Mouse (Mus musculus) natural killer cell, adult 2 months (primary cell): ENCODE results near the gene Agpat4.
"Not testable (repeated sequence)": the region's sequence is repeated elsewhere in the genome, so short reads cannot be mapped to it uniquely, and the experiment has no call there.

ENCODE experiments used
- DNase-seq, 2 experiments: peaks; one replicate each; pipeline ENCODE4 v3.0.0; 2022; ENCODE audit warnings: low spot score in 2 of 2

Agpat4 gene

DNA sequence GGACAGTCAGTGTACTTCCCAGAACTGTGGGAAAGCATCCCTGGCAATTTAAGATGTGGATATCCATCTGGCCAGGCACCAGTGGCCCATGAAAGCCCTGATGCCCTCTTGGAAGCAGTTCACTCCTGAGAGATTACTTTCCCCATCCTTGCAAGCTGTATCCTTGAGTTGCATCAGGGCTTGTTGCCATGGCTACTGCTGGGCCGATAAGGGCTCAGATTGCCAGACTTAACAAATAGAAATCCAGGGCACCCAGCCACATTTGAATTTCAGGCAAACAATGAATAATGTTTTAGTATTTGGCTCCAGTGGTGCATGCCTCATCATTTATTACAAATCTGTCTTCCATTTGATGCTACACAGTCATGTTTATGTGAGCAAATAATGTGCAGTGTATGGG, 69.3 kb downstream of the Agpat4 start:
- DNase-seq: no peak

- DNase-seq: no peak
Observed at GRCm38 (mm10) chr17:12195137-12195536, 76.6 kb downstream of the Agpat4 start.

GRCm38 (mm10) chr17:12195604-12196003, 77.1 kb downstream of the Agpat4 start:
- DNase-seq: no peak

DNA sequence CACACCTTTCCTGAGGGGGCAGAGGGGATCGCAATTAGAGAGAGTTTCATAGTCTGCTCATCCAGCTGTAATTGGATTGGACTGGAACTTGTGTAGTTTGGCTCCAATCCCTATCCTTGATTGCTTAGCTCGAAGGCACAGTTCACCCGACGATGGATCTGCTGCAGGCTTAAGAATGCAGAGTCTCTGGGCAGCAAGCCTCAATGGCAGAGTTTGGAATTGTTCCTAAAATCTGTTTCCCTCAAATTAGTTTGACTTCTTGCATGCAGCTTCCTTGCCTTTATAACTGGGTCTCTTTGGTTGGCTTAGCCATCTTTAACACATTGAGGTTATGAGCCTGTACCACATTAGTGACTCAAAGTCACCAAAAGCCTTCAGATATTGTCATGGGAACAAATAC, 81.4 kb downstream of the Agpat4 start:
- no peak for DNase-seq

DNA sequence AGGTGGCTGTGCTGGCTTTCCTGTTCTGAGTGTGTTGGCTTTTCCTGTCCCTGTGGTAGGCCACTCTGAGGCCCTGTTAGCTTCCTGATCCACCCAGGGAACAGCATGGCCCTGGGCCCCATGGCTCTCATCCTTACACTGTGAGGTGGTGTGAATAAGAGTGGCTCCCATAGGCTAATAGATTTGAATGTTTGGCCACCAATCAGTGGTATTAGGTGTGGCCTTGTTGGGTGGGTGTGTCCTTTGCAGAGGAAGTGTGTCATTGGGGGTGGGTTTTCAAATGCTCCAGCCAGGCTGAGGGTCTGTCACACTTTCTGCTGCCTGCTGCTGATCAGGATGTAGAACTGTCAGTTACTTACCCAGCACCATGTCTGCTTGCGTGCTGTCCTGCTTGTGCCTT, 82.6 kb downstream of the Agpat4 start:
- DNase-seq: no peak

DNA sequence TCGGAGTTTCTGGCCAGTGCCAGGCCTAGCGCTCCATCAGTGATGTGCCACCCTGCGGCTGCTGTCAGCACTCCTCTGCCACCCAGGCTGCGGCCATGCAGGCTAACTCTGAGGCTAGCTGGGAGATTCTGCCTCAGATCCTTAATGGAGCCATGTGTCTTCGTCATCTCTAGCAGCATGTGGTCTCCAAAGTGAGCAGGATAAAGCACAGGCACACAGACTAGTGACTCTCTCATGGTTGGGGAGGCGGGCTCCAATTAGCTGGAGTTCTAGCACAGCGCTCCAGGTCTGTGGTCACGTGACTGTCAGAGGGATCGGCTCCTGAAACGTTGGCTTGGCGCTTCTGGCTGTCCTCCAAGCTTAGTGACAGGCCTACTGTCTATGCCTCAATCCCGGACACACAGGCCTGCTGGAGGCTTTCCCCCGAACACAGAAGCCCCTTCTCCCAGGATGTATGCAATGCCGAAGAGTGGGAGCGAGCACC, 85.0 kb downstream of the Agpat4 start:
- DNase-seq: no peak

DNA sequence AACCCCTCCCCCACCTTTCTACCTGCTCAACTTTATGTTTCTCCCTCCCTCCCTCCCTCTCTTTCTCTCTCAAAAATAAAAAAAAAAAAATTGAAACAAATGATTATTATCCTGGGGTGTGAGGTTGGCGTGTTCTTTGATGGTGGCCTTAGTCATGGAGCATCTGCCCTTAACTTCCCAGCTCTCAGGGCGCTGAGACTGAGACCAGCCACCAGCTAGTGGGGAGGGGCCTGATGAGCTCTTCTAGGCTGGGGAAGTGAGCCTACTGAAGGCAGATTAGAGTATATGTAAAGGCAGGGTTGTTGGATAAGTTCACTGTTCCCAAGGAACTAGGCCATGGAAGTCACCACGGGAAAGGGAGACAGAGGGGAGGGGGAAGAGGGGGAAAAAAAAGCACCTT, 85.7 kb downstream of the Agpat4 start:
- DNase-seq: no peak

DNA sequence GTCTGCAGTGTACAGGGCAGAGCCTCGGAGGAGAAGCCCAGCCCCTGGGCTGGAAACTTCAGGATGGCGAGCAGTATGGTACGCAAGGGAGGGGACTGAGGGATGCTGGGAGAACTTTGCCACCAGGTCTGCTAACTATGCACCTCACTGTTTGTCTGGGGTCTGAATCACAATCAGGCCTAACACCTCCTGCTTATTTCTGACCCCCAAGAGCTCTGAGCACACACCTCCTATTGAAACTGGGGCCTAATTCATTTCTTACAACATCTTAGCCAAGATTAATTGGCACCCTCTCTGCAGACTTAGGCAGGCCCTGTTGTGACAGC, 86.1 kb downstream of the Agpat4 start:
- no peak for DNase-seq

DNA sequence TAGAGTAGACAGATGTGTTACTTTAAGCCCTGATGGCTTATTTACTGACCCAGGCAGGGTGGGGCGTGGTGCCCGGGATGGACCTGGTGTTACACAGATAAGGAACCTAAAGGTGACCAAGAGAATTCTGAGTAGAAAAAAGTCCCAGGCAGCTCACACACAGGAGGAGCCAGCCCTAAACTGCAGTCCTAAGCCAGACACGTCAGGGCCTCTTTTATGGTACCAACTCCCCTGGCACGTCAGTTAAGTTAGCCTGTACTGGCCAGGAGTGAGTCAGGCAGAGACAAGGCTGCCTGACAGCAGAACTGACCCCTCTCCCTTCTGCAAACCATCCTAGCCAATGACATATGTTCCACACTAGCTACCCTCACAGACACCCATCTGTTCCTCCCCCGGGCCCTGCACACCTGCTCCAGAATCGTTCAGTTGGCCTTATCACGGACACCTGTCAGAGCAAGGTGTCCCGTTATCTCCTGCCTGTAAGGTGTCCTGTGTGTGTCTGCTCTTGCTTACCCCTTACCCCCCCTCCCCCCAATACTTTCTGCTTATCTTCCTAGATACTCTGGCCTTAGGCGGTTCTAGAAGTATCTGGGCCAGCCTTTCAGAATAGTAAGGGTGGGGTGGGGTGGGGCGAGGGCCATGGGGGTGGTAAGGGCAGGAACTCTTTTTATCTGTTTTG, 86.7 kb downstream of the Agpat4 start:
- DNase-seq: no peak

DNA sequence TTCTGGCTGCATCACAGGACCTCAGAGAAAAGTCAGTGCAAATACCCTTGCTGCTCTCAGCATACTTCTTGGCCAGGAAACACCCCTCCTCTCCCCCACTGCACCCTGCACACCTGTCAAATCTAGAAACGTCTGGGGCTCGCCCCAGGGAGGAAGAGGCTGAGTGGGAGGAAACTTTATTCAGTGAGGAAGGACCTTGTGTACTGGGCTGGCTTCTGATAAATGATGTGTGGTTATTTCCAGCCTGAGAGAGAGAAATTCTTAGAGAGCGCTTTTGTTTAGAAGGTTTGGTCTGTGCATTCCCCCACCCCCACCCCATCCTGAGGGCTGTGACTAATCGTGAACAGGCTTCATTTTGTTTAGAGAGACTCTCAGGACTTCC, 87.2 kb downstream of the Agpat4 start:
- DNase-seq: no peak

- no peak for DNase-seq
Observed at GRCm38 (mm10) chr17:12206248-12206647, 87.7 kb downstream of the Agpat4 start.

GRCm38 (mm10) chr17:12207022-12207548, 88.6 kb downstream of the Agpat4 start:
- no peak for DNase-seq

DNA sequence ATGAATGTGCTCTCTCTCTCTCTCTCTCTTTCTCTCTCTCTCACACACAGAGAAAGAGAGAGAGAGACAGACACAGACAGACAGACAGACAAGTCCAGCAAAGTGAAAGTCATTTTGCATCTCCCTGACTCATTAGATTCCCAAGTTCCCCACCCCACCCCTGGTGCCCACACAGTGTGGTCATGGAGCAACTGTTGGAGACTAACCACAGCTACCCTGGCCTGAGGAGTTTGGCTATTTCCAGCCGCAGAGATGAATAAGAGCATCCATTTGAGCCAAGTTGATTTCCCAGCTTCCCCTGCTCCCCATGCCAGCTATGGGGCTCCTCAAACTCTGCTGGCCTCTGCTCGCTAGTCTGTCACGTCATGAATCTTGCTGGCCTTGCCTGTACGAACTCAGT, 91.0 kb downstream of the Agpat4 start:
- DNase-seq: no peak

DNA sequence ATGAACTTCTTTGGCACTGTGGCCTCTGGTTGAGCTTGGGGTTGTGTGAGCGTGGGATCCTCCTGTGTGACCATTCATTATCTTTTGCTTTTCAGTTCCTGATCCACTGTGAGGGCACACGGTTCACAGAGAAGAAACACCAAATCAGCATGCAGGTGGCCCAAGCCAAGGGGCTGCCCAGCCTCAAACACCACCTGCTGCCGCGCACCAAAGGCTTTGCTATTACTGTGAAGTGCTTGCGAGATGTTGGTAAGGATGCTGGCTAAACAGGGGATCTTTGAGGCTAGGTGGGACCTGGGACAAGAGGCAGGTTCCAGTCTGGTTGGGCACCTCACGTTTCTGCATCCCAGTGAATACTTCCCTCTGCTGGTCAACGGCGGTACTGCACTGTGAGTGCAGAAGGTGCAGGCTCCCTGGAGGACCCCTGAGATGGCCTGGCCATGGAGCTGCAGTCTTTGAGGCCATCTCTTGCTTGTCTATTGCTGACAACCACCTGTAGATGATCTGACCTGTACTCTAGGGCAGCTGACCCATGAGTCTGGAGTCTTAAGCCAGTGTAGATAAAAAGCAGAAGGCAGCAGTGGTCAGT, 92.1 kb downstream of the Agpat4 start:
- DNase-seq: peak; percentile 57 to 81

GRCm38 (mm10) chr17:12211890-12212289, 93.4 kb downstream of the Agpat4 start:
- no peak for DNase-seq

- DNase-seq: no peak
Observed at GRCm38 (mm10) chr17:12212341-12212740, 93.8 kb downstream of the Agpat4 start.

DNA sequence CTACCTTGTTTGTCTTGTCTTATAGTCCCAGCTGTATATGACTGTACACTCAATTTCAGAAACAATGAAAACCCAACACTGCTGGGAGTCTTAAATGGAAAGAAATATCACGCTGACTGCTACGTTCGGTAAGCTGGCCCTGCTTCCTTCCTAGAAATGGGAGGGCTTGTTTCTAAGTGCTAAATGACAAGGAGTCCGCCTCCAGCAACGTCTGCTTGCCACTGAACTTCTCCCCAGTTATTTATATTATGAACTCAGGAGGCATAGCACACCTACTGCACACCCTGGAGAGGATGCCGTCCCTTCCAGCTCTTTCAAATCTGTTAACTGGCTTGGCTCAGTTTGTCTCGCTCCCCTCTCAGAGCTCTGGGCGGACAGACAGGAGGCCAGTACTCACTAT, 94.9 kb downstream of the Agpat4 start:
- DNase-seq: no peak

DNA sequence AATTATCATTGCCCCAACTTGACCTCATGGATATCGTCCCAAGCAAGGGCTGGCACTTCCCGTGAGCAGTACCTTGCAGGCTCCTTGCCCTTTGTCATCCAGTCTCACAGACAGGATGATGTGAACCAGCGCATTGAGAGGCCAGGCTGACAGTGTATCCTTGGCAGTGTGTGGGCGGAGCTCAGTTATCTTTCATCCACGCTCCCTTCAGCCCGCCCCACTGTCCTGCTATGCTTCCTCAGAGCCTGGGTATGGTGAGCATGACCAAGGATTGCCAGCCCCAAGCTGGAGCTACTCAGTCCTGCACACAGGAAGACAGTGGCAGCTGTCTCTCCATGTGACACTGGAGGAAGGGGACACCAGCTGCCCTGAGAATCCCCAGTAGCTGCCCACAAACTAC, 97.7 kb downstream of the Agpat4 start:
- no peak for DNase-seq

- no peak for DNase-seq
Observed at GRCm38 (mm10) chr17:12221926-12222325, 103.4 kb downstream of the Agpat4 start.

GRCm38 (mm10) chr17:12223682-12224081, 105.2 kb downstream of the Agpat4 start:
- DNase-seq: no peak

DNA sequence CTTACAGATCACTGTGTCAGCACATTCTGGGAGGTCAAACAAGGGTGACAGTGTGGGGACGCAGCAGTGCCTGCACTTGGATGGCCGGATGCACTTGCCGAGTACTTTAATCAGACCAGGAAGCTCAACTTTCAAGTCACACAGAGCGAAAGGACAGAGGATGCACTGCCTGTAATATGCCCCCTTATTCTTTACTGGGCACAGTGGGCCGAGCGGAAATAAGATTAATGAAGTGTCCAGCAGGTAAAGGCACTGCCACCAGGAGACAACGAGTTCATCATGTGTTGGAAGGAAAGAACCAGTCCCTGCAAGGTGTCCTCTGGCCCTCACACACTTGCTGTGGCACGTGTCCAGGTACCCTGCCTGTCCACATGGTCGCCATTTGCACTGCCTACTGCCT, 105.6 kb downstream of the Agpat4 start:
- no peak for DNase-seq

DNA sequence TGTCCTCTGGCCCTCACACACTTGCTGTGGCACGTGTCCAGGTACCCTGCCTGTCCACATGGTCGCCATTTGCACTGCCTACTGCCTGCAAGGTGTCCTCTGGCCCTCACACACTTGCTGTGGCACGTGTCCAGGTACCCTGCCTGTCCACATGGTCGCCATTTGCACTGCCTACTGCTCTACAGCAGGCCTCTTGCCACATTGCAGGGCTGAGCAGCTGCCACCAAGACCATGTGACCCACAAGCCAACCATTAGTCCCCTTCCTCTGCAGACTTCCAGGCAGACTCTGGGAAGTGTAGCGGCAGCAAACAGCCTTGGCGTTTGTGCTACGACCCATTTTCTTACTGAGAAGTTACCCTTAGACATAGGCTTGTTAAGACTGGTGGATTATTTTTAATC, 106.0 kb downstream of the Agpat4 start:
- not testable (repeated sequence) for DNase-seq

DNA sequence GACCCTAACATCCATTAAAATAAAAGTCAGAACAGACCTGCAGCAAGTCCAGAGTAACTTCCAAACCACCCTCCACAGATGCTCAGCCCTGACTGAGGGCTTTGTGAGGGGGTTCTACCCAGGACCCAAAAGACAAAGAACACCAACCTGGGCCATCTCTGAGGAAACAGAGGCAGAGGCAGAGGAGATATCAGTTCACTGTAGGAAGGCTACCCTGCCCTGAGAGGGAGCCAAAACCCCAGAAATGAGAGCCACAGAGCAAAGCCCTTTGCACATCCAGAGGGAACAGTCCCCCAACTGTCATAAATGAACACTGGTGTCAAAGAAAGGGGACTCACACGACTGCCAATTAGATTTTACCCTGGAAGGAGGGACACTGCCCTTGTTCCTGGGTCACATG, 106.7 kb downstream of the Agpat4 start:
- no peak for DNase-seq

- no peak for DNase-seq
Observed at GRCm38 (mm10) chr17:12226551-12226950, 108.0 kb downstream of the Agpat4 start.
